In genomic region chr5:123298526-123298925, GRCm38 (mm10) we compare ENCODE assay signal across 12 mouse cellular contexts. TPM values are rescaled to one million over a fixed set of nuclear protein-coding genes. Genes with fewer than 3 reads are reported as not detected.
DNase-seq lines count a peak whose midpoint lies in the region; ATAC-seq and TF ChIP-seq lines count a peak whose summit lies in the region.
"Had no signal": no experiment of that assay in that cellular context is flagged by ENCODE, and none has a peak within 500 bp of the region (broad histone marks: within the 10 kb centered on the region; RNA-seq: fewer than 3 reads in every experiment).

No protein-coding gene starts in this region.

- TF ChIP-seq CTCF in forebrain, postnatal 0 days (IDR thresholded peaks at IDR 0.05; ENCODE audit: low read depth) = peak; percentile 64
- TF ChIP-seq CTCF in liver, postnatal 0 days (IDR thresholded peaks at IDR 0.05; ENCODE audit: low read depth) = peak; percentile 65

- H3K9me3 ChIP-seq in forebrain, postnatal 0 days (ENCODE audit: low read length) = no peaks in the 10 kb centered on the region
- no peaks in the 10 kb centered on the region for H3K9me3 ChIP-seq in forebrain, embryonic 10.5 days
- H3K9me3 ChIP-seq in liver, postnatal 0 days (ENCODE audit: low read length) = no peaks in the 10 kb centered on the region
- no peaks in the 10 kb centered on the region for H3K9me3 ChIP-seq in liver, embryonic 11.5 days (ENCODE audit: control insufficient read depth, low read length)
- H3K9me3 ChIP-seq: heart, embryonic 13.5 days had no signal

- WGBS in forebrain, postnatal 0 days = 92% methylated on average over 6 of the region's 6 CpGs
- WGBS in forebrain, embryonic 10.5 days = 88% methylated on average over 6 of the region's 6 CpGs
- WGBS in liver, postnatal 0 days (ENCODE audit: insufficient replicate concordance) = 86% methylated on average over 6 of the region's 6 CpGs
- WGBS in liver, embryonic 11.5 days = 80% methylated on average over 6 of the region's 6 CpGs

- DNase-seq in forebrain, postnatal 0 days = no peak
- no peak for DNase-seq in forebrain, embryonic 10.5 days (ENCODE audit: extremely low spot score, low spot score)
- peak; percentile 35 for DNase-seq in liver, postnatal 0 days
- DNase-seq in liver, embryonic 11.5 days (ENCODE audit: low spot score) = no peak
- DNase-seq in R1 (ENCODE audit: low read depth, low spot score) = peak; percentile 71
- DNase-seq in thymus, postnatal 14 days = peak; percentile 51
- DNase-seq in frontal cortex, postnatal 10 days (ENCODE audit: low spot score in 2 of 2) = no peak
- DNase-seq in yolk sac, embryonic 10.5 days (ENCODE audit: low spot score) = no peak
- DNase-seq: adrenal gland, postnatal 14 days; cerebellum, adult 8-10 months had no signal

- no peak for ATAC-seq in forebrain, postnatal 0 days
- ATAC-seq in liver, postnatal 0 days = no peak
- ATAC-seq in liver, embryonic 11.5 days (replicated peaks; ENCODE audit: low FRiP score) = no peak
- ATAC-seq: hindbrain, embryonic 16.5 days had no signal

- no peak overlapping the region for H3K4me2 ChIP-seq in forebrain, postnatal 0 days (ENCODE audit: low read depth)
- no peak overlapping the region for H3K4me2 ChIP-seq in liver, postnatal 0 days (ENCODE audit: low read depth, low read length)
- H3K4me2 ChIP-seq in liver, embryonic 11.5 days = no peak overlapping the region
- H3K4me2 ChIP-seq: heart, embryonic 13.5 days had no signal

- H3K4me3 ChIP-seq in forebrain, postnatal 0 days (ENCODE audit: low read depth, low read length) = no peak overlapping the region
- H3K4me3 ChIP-seq in forebrain, embryonic 10.5 days = no peak overlapping the region
- no peak overlapping the region for H3K4me3 ChIP-seq in liver, postnatal 0 days (ENCODE audit: low read depth, low read length)
- no peak overlapping the region for H3K4me3 ChIP-seq in liver, embryonic 11.5 days (ENCODE audit: low read depth, low read length)
- H3K4me3 ChIP-seq: heart, embryonic 13.5 days had no signal

- H3K36me3 ChIP-seq in forebrain, postnatal 0 days (ENCODE audit: insufficient read depth) = no peaks in the 10 kb centered on the region
- H3K36me3 ChIP-seq in forebrain, embryonic 10.5 days (replicated peaks) = no peaks in the 10 kb centered on the region
- no peaks in the 10 kb centered on the region for H3K36me3 ChIP-seq in liver, postnatal 0 days (replicated peaks; ENCODE audit: insufficient read depth, low read length)
- no peaks in the 10 kb centered on the region for H3K36me3 ChIP-seq in liver, embryonic 11.5 days (ENCODE audit: control insufficient read depth, insufficient read depth, low read length)
- H3K36me3 ChIP-seq: heart, embryonic 13.5 days had no signal

- no peaks in the 10 kb centered on the region for H3K27me3 ChIP-seq in forebrain, postnatal 0 days (ENCODE audit: insufficient read depth, low read length)
- peaks cover 37% of the 10 kb centered on the region for H3K27me3 ChIP-seq in forebrain, embryonic 10.5 days (ENCODE audit: poor library complexity, severe bottlenecking)
- H3K27me3 ChIP-seq in liver, postnatal 0 days (ENCODE audit: insufficient read depth, low read length) = no peaks in the 10 kb centered on the region
- no peaks in the 10 kb centered on the region for H3K27me3 ChIP-seq in liver, embryonic 11.5 days (replicated peaks; ENCODE audit: control insufficient read depth, insufficient read depth, low read length)

- H3K9ac ChIP-seq in forebrain, postnatal 0 days = no peak overlapping the region
- no peak overlapping the region for H3K9ac ChIP-seq in liver, postnatal 0 days (replicated peaks)
- no peak overlapping the region for H3K9ac ChIP-seq in liver, embryonic 11.5 days (ENCODE audit: low read depth, low read length)
- H3K9ac ChIP-seq: heart, embryonic 13.5 days had no signal

- H3K27ac ChIP-seq in forebrain, postnatal 0 days (ENCODE audit: low read depth, low read length) = no peak overlapping the region
- H3K27ac ChIP-seq in forebrain, embryonic 10.5 days = no peak overlapping the region
- no peak overlapping the region for H3K27ac ChIP-seq in liver, postnatal 0 days (ENCODE audit: low read depth)
- H3K27ac ChIP-seq in liver, embryonic 11.5 days (ENCODE audit: low read depth, low read length) = no peak overlapping the region
- H3K27ac ChIP-seq: heart, embryonic 13.5 days had no signal

- no peak for TF ChIP-seq EP300 in liver, postnatal 0 days (IDR thresholded peaks at IDR 0.05; ENCODE audit: low read depth)

- H3K4me1 ChIP-seq in forebrain, postnatal 0 days (ENCODE audit: insufficient read depth) = peaks cover 15% of the 10 kb centered on the region
- peaks cover 45% of the 10 kb centered on the region for H3K4me1 ChIP-seq in forebrain, embryonic 10.5 days
- H3K4me1 ChIP-seq in liver, postnatal 0 days (ENCODE audit: insufficient read depth) = no peaks in the 10 kb centered on the region
- H3K4me1 ChIP-seq in liver, embryonic 11.5 days (replicated peaks; ENCODE audit: control insufficient read depth, insufficient read depth, low read length) = no peaks in the 10 kb centered on the region

RNA-seq across cellular contexts. Expression of gene Bcl7a, which starts 45.1 kb away (rescaled TPM):
- total RNA-seq in forebrain, postnatal 0 days (2014; rRNA removed) = 47.9 and 56.0 TPM in 2 replicates
- polyA plus RNA-seq in forebrain, postnatal 0 days (2015; fragmentation: Nextera tagmentation; extraction: Ambion mirVana) = 37.2 and 38.3 TPM in 2 replicates
- polyA plus RNA-seq in forebrain, embryonic 10.5 days (2016; fragmentation: Nextera tagmentation; extraction: Ambion mirVana) = 38.4 and 41.8 TPM in 2 replicates
- polyA plus RNA-seq in liver, postnatal 0 days (2015; fragmentation: Nextera tagmentation; extraction: Ambion mirVana) = 5.1 and 5.3 TPM in 2 replicates
- polyA plus RNA-seq in liver, embryonic 11.5 days (2014; fragmentation: Nextera tagmentation; extraction: Ambion mirVana) = 18.2 and 21.1 TPM in 2 replicates

RNA-seq across cellular contexts. Expression of gene Wdr66, which starts 46.6 kb away (rescaled TPM):
- 1.8 and 4.4 TPM in 2 replicates for total RNA-seq in forebrain, postnatal 0 days (2014; rRNA removed)
- 1.1 and 2.0 TPM in 2 replicates for polyA plus RNA-seq in forebrain, postnatal 0 days (2015; fragmentation: Nextera tagmentation; extraction: Ambion mirVana)
- 1.4 and 1.5 TPM in 2 replicates for polyA plus RNA-seq in forebrain, embryonic 10.5 days (2016; fragmentation: Nextera tagmentation; extraction: Ambion mirVana)
- polyA plus RNA-seq in liver, postnatal 0 days (2015; fragmentation: Nextera tagmentation; extraction: Ambion mirVana) = 0.06 and 0.21 TPM in 2 replicates
- 0.12 and 0.40 TPM in 2 replicates for polyA plus RNA-seq in liver, embryonic 11.5 days (2014; fragmentation: Nextera tagmentation; extraction: Ambion mirVana)

Comparison
In these comparisons a context has a peak if more than half of its experiments do, and no peak if none do; other contexts are left out.
1. DNase-seq: peak in liver, postnatal 0 days (single experiment), R1 (single experiment) and thymus, postnatal 14 days (single experiment); none in forebrain, postnatal 0 days (single experiment), forebrain, embryonic 10.5 days (single experiment), liver, embryonic 11.5 days (single experiment), frontal cortex, postnatal 10 days (0 of 2) and yolk sac, embryonic 10.5 days (single experiment).